Mouse (Mus musculus): ENCODE results near the gene Baz2a. TPM values are rescaled to one million over a fixed set of nuclear protein-coding genes. Genes with fewer than 3 reads are reported as not detected.
A peak's percentile ranks its signal among the peaks of the same experiment; 100 is the strongest.
"Not testable (repeated sequence)": the region's sequence is repeated elsewhere in the genome, so short reads cannot be mapped to it uniquely, and the experiment has no call there.

The Baz2a gene
- polyA plus RNA-seq, 2 experiments from 2014 or later: 50.9 to 75.4 TPM

GRCm38 (mm10) chr10:128082477-128082808 lies 8.9 kb upstream of the Baz2a start:
- ATAC-seq: no peak

- peak; percentile 96 for ATAC-seq
Measured at GRCm38 (mm10) chr10:128082880-128083421, 8.4 kb upstream of the Baz2a start, which contains the start of gene Atp5b. TSS of gene Atp5b (plus strand) at chr10:128083273.

GRCm38 (mm10) chr10:128083688-128084087 lies 7.7 kb upstream of the Baz2a start:
- no peak for ATAC-seq

GRCm38 (mm10) chr10:128084160-128084559 lies 7.2 kb upstream of the Baz2a start:
- no peak for ATAC-seq

- ATAC-seq: no peak
Measured at GRCm38 (mm10) chr10:128086391-128086790, 5.0 kb upstream of the Baz2a start.

GRCm38 (mm10) chr10:128087216-128087615 lies 4.2 kb upstream of the Baz2a start:
- not testable (repeated sequence) for ATAC-seq

GRCm38 (mm10) chr10:128088181-128088580 lies 3.2 kb upstream of the Baz2a start:
- no peak for ATAC-seq

GRCm38 (mm10) chr10:128089842-128090241 lies 1.5 kb upstream of the Baz2a start:
- no peak for ATAC-seq

GRCm38 (mm10) chr10:128090651-128091563 lies 470 bp upstream of the Baz2a start:
- ATAC-seq: peak; percentile 59

- no peak for ATAC-seq
Measured at GRCm38 (mm10) chr10:128092506-128093495, 1.4 kb downstream of the Baz2a start.

GRCm38 (mm10) chr10:128093496-128094294 lies 2.3 kb downstream of the Baz2a start:
- no peak for ATAC-seq

- ATAC-seq: peak; percentile 68
Measured at GRCm38 (mm10) chr10:128094340-128094968, 3.1 kb downstream of the Baz2a start.

- no peak for ATAC-seq
Measured at GRCm38 (mm10) chr10:128095003-128095636, 3.7 kb downstream of the Baz2a start.

- no peak for ATAC-seq
Measured at GRCm38 (mm10) chr10:128096313-128096692, 4.9 kb downstream of the Baz2a start.

GRCm38 (mm10) chr10:128096693-128097586 lies 5.6 kb downstream of the Baz2a start:
- ATAC-seq: peak; percentile 42

GRCm38 (mm10) chr10:128097587-128097971 lies 6.2 kb downstream of the Baz2a start:
- ATAC-seq: peak; percentile 25

- no peak for ATAC-seq
Measured at GRCm38 (mm10) chr10:128110103-128110761, 18.9 kb downstream of the Baz2a start.

GRCm38 (mm10) chr10:128111227-128111626 lies 19.9 kb downstream of the Baz2a start:
- no peak for ATAC-seq

GRCm38 (mm10) chr10:128123833-128124232 lies 32.5 kb downstream of the Baz2a start:
- no peak for ATAC-seq

Data from CD4-positive, CD25-positive, alpha-beta regulatory T cell, adult 4 months (primary cell).